Comparison of ENCODE assay signal across 8 mouse cellular contexts in genomic region chr10:81349146-81349545, GRCm38 (mm10). TPM values are rescaled to one million over a fixed set of nuclear protein-coding genes. Genes with fewer than 3 reads are reported as not detected.
A peak's percentile ranks its signal among the peaks of the same experiment; 100 is the strongest.
DNase-seq lines count a peak whose midpoint lies in the region; ATAC-seq and TF ChIP-seq lines count a peak whose summit lies in the region.

No protein-coding gene starts in this region.

- peak overlapping the region; percentile 95 for H3K27ac ChIP-seq in forebrain, embryonic 10.5 days
- no peak overlapping the region for H3K27ac ChIP-seq in forebrain, postnatal 0 days (ENCODE audit: low read depth, low read length)
- 0 out of 2 replicates have a peak overlapping the region, but pooled peaks have one; percentile 87 for H3K27ac ChIP-seq in heart, postnatal 0 days (ENCODE audit: low read depth)
- H3K27ac ChIP-seq in limb, embryonic 10.5 days = peak overlapping the region; percentile 95
- no peak overlapping the region for H3K27ac ChIP-seq in midbrain, embryonic 13.5 days

- peak overlapping the region; percentile 97 for H3K4me3 ChIP-seq in forebrain, embryonic 10.5 days
- no peak overlapping the region for H3K4me3 ChIP-seq in forebrain, postnatal 0 days (ENCODE audit: low read depth, low read length)
- peak overlapping the region; percentile 86 for H3K4me3 ChIP-seq in heart, postnatal 0 days (ENCODE audit: low read depth, low read length)
- H3K4me3 ChIP-seq in limb, embryonic 10.5 days = peak overlapping the region; percentile 97
- H3K4me3 ChIP-seq in midbrain, embryonic 13.5 days (replicated peaks) = peak overlapping the region; percentile 81

- no peak for TF ChIP-seq EP300 in heart, postnatal 0 days (IDR thresholded peaks at IDR 0.05; ENCODE audit: low read depth)

- no peak overlapping the region for H3K9ac ChIP-seq in forebrain, postnatal 0 days
- peak overlapping the region; percentile 77 for H3K9ac ChIP-seq in heart, postnatal 0 days (replicated peaks; ENCODE audit: low read depth, low read length)
- H3K9ac ChIP-seq in midbrain, embryonic 13.5 days (replicated peaks) = peak overlapping the region; percentile 77; the same call in 1 of the 2 replicates

- peaks cover 38% of the 10 kb centered on the region for H3K36me3 ChIP-seq in forebrain, embryonic 10.5 days (replicated peaks)
- H3K36me3 ChIP-seq in forebrain, postnatal 0 days (ENCODE audit: insufficient read depth) = no peaks in the 10 kb centered on the region
- peaks cover 24% of the 10 kb centered on the region for H3K36me3 ChIP-seq in heart, postnatal 0 days (replicated peaks; ENCODE audit: control insufficient read depth, insufficient read depth, low read length)
- peaks cover 32% of the 10 kb centered on the region for H3K36me3 ChIP-seq in limb, embryonic 10.5 days
- H3K36me3 ChIP-seq in midbrain, embryonic 13.5 days = peaks cover 8% of the 10 kb centered on the region; the same call in 1 of the 2 replicates

- H3K4me1 ChIP-seq in forebrain, embryonic 10.5 days = peaks cover 56% of the 10 kb centered on the region
- H3K4me1 ChIP-seq in forebrain, postnatal 0 days (ENCODE audit: insufficient read depth) = 0 out of 2 replicates have a peak, but pooled peaks cover 3% of the 10 kb centered on the region
- peaks cover 13% of the 10 kb centered on the region for H3K4me1 ChIP-seq in heart, postnatal 0 days (ENCODE audit: control insufficient read depth, insufficient read depth)
- peaks cover 61% of the 10 kb centered on the region for H3K4me1 ChIP-seq in limb, embryonic 10.5 days
- H3K4me1 ChIP-seq in midbrain, embryonic 13.5 days (replicated peaks) = peaks cover 30% of the 10 kb centered on the region

- no peak overlapping the region for H3K4me2 ChIP-seq in forebrain, postnatal 0 days (ENCODE audit: low read depth)
- H3K4me2 ChIP-seq in heart, postnatal 0 days (ENCODE audit: low read depth, low read length) = peak overlapping the region; percentile 94
- H3K4me2 ChIP-seq in midbrain, embryonic 13.5 days (replicated peaks) = peak overlapping the region; percentile 97

- peaks cover 48% of the 10 kb centered on the region for H3K27me3 ChIP-seq in forebrain, embryonic 10.5 days (ENCODE audit: poor library complexity, severe bottlenecking)
- peaks cover 11% of the 10 kb centered on the region for H3K27me3 ChIP-seq in forebrain, postnatal 0 days (ENCODE audit: insufficient read depth, low read length)
- H3K27me3 ChIP-seq in heart, postnatal 0 days (ENCODE audit: control insufficient read depth, insufficient read depth, low read length) = no peaks in the 10 kb centered on the region
- peaks cover 39% of the 10 kb centered on the region for H3K27me3 ChIP-seq in limb, embryonic 10.5 days (ENCODE audit: low read depth, poor library complexity, severe bottlenecking)
- H3K27me3 ChIP-seq in midbrain, embryonic 13.5 days = peaks cover 35% of the 10 kb centered on the region

- 6% methylated on average over 12 of the region's 12 CpGs for WGBS in forebrain, embryonic 10.5 days
- 9% methylated on average over 12 of the region's 12 CpGs for WGBS in forebrain, postnatal 0 days
- WGBS in heart, postnatal 0 days = 12% methylated on average over 12 of the region's 12 CpGs
- 6% methylated on average over 12 of the region's 12 CpGs for WGBS in limb, embryonic 10.5 days
- 3% methylated on average over 12 of the region's 12 CpGs for WGBS in midbrain, embryonic 13.5 days

- no peak for TF ChIP-seq CTCF in forebrain, postnatal 0 days (IDR thresholded peaks at IDR 0.05; ENCODE audit: low read depth)
- TF ChIP-seq CTCF in heart, postnatal 0 days (IDR thresholded peaks at IDR 0.05; ENCODE audit: low read depth) = no peak

- no peaks in the 10 kb centered on the region for H3K9me3 ChIP-seq in forebrain, embryonic 10.5 days
- no peaks in the 10 kb centered on the region for H3K9me3 ChIP-seq in forebrain, postnatal 0 days (ENCODE audit: low read length)
- H3K9me3 ChIP-seq in heart, postnatal 0 days (replicated peaks; ENCODE audit: control insufficient read depth, low read length) = no peaks in the 10 kb centered on the region
- no peaks in the 10 kb centered on the region for H3K9me3 ChIP-seq in limb, embryonic 10.5 days (replicated peaks)
- H3K9me3 ChIP-seq in midbrain, embryonic 13.5 days = no peaks in the 10 kb centered on the region

- peak; percentile 48 for DNase-seq in forebrain, embryonic 10.5 days (ENCODE audit: extremely low spot score, low spot score)
- DNase-seq in forebrain, postnatal 0 days = no peak
- peak; percentile 61 to 62 for DNase-seq in adrenal gland, postnatal 36 days
- no peak for DNase-seq in heart, postnatal 0 days (ENCODE audit: low spot score)
- DNase-seq in limb, embryonic 10.5 days (ENCODE audit: low spot score) = no peak
- DNase-seq in left cerebral cortex, adult 18-20 months (ENCODE audit: low spot score in 2 of 2) = no peak
- no peak for DNase-seq in retina, embryonic 14.5 days (ENCODE audit: low spot score)

- ATAC-seq in forebrain, postnatal 0 days = no peak
- no peak for ATAC-seq in heart, postnatal 0 days (ENCODE audit: insufficient read depth, low read depth)
- ATAC-seq in midbrain, embryonic 13.5 days = no peak

RNA-seq across cellular contexts. Expression of gene Hmg20b, which starts 1.1 kb away (rescaled TPM):
- polyA plus RNA-seq in forebrain, embryonic 10.5 days (2016; fragmentation: Nextera tagmentation; extraction: Ambion mirVana) = 101 and 108 TPM in 2 replicates
- total RNA-seq in forebrain, postnatal 0 days (2014; rRNA removed) = 15.1 and 21.6 TPM in 2 replicates
- polyA plus RNA-seq in forebrain, postnatal 0 days (2015; fragmentation: Nextera tagmentation; extraction: Ambion mirVana) = 25.1 and 25.2 TPM in 2 replicates
- total RNA-seq in adrenal gland, postnatal 36 days (2021) = 10 to 100 TPM; 88.9 to 92.3 TPM
- 63.9 and 80.7 TPM in 2 replicates for total RNA-seq in heart, postnatal 0 days (2014; rRNA removed; ENCODE audit: low replicate concordance)
- 92.3 and 94.5 TPM in 2 replicates for polyA plus RNA-seq in heart, postnatal 0 days (2015; fragmentation: Nextera tagmentation; extraction: Ambion mirVana)
- 99.6 and 114 TPM in 2 replicates for polyA plus RNA-seq in limb, embryonic 10.5 days (2016; fragmentation: Nextera tagmentation; extraction: Ambion mirVana)
- 46.5 and 49.8 TPM in 2 replicates for polyA plus RNA-seq in midbrain, embryonic 13.5 days (2015; fragmentation: Nextera tagmentation; extraction: Ambion mirVana)
- total RNA-seq in left cerebral cortex, adult 18-20 months (2021) = 10 to 100 TPM; 28.9 to 30.5 TPM

RNA-seq across cellular contexts. Expression of gene Gipc3, which starts 6.1 kb away (rescaled TPM):
- not detected in 2 replicates for polyA plus RNA-seq in forebrain, embryonic 10.5 days (2016; fragmentation: Nextera tagmentation; extraction: Ambion mirVana)
- 0.15 TPM in 1 of 2 replicates, not detected in the other for total RNA-seq in forebrain, postnatal 0 days (2014; rRNA removed)
- polyA plus RNA-seq in forebrain, postnatal 0 days (2015; fragmentation: Nextera tagmentation; extraction: Ambion mirVana) = not detected in 2 replicates
- total RNA-seq in adrenal gland, postnatal 36 days (2021) = 1 to 10 TPM; 3.5 to 7.7 TPM
- total RNA-seq in heart, postnatal 0 days (2014; rRNA removed; ENCODE audit: low replicate concordance) = 0.08 and 0.12 TPM in 2 replicates
- 0.16 and 0.21 TPM in 2 replicates for polyA plus RNA-seq in heart, postnatal 0 days (2015; fragmentation: Nextera tagmentation; extraction: Ambion mirVana)
- polyA plus RNA-seq in limb, embryonic 10.5 days (2016; fragmentation: Nextera tagmentation; extraction: Ambion mirVana) = 0.09 TPM in 1 of 2 replicates, not detected in the other
- polyA plus RNA-seq in midbrain, embryonic 13.5 days (2015; fragmentation: Nextera tagmentation; extraction: Ambion mirVana) = not detected in 2 replicates
- total RNA-seq in left cerebral cortex, adult 18-20 months (2021) = 1 to 10 TPM; 2.5 to 3.6 TPM

RNA-seq across cellular contexts. Expression of gene Mfsd12, which starts 8.1 kb away (rescaled TPM):
- polyA plus RNA-seq in forebrain, embryonic 10.5 days (2016; fragmentation: Nextera tagmentation; extraction: Ambion mirVana) = 6.7 and 7.5 TPM in 2 replicates
- total RNA-seq in forebrain, postnatal 0 days (2014; rRNA removed) = 19.8 and 23.4 TPM in 2 replicates
- 10.1 TPM in 2 replicates for polyA plus RNA-seq in forebrain, postnatal 0 days (2015; fragmentation: Nextera tagmentation; extraction: Ambion mirVana)
- 10 to 100 TPM; 16.7 to 22.7 TPM for total RNA-seq in adrenal gland, postnatal 36 days (2021)
- total RNA-seq in heart, postnatal 0 days (2014; rRNA removed; ENCODE audit: low replicate concordance) = 20.2 and 30.5 TPM in 2 replicates
- 10.3 and 11.4 TPM in 2 replicates for polyA plus RNA-seq in heart, postnatal 0 days (2015; fragmentation: Nextera tagmentation; extraction: Ambion mirVana)
- polyA plus RNA-seq in limb, embryonic 10.5 days (2016; fragmentation: Nextera tagmentation; extraction: Ambion mirVana) = 7.6 and 8.8 TPM in 2 replicates
- 8.8 and 10.1 TPM in 2 replicates for polyA plus RNA-seq in midbrain, embryonic 13.5 days (2015; fragmentation: Nextera tagmentation; extraction: Ambion mirVana)
- 10 to 100 TPM; 38.1 to 42.0 TPM for total RNA-seq in left cerebral cortex, adult 18-20 months (2021)

RNA-seq across cellular contexts. Expression of gene 4930404N11Rik, which starts 16.5 kb away (rescaled TPM):
- polyA plus RNA-seq in forebrain, embryonic 10.5 days (2016; fragmentation: Nextera tagmentation; extraction: Ambion mirVana) = 0.35 and 0.52 TPM in 2 replicates
- not detected in 2 replicates for total RNA-seq in forebrain, postnatal 0 days (2014; rRNA removed)
- 0.16 and 0.20 TPM in 2 replicates for polyA plus RNA-seq in forebrain, postnatal 0 days (2015; fragmentation: Nextera tagmentation; extraction: Ambion mirVana)
- 1 to 10 TPM; 1.0 to 3.1 TPM for total RNA-seq in adrenal gland, postnatal 36 days (2021)
- not detected in 2 replicates for total RNA-seq in heart, postnatal 0 days (2014; rRNA removed; ENCODE audit: low replicate concordance)
- polyA plus RNA-seq in heart, postnatal 0 days (2015; fragmentation: Nextera tagmentation; extraction: Ambion mirVana) = 0.68 and 1.0 TPM in 2 replicates
- polyA plus RNA-seq in limb, embryonic 10.5 days (2016; fragmentation: Nextera tagmentation; extraction: Ambion mirVana) = 0.24 and 0.38 TPM in 2 replicates
- polyA plus RNA-seq in midbrain, embryonic 13.5 days (2015; fragmentation: Nextera tagmentation; extraction: Ambion mirVana) = 0.44 and 0.70 TPM in 2 replicates
- 1 to 10 TPM; 1.2 to 1.3 TPM for total RNA-seq in left cerebral cortex, adult 18-20 months (2021)

RNA-seq across cellular contexts. Expression of gene Tbxa2r, which starts 20.6 kb away (rescaled TPM):
- polyA plus RNA-seq in forebrain, embryonic 10.5 days (2016; fragmentation: Nextera tagmentation; extraction: Ambion mirVana) = 2.4 and 3.0 TPM in 2 replicates
- total RNA-seq in forebrain, postnatal 0 days (2014; rRNA removed) = 2.4 and 3.9 TPM in 2 replicates
- polyA plus RNA-seq in forebrain, postnatal 0 days (2015; fragmentation: Nextera tagmentation; extraction: Ambion mirVana) = 3.3 and 3.4 TPM in 2 replicates
- total RNA-seq in adrenal gland, postnatal 36 days (2021) = 10 to 100 TPM; 53.2 to 53.9 TPM
- 4.7 and 10.5 TPM in 2 replicates for total RNA-seq in heart, postnatal 0 days (2014; rRNA removed; ENCODE audit: low replicate concordance)
- 6.3 and 7.0 TPM in 2 replicates for polyA plus RNA-seq in heart, postnatal 0 days (2015; fragmentation: Nextera tagmentation; extraction: Ambion mirVana)
- 3.2 and 3.6 TPM in 2 replicates for polyA plus RNA-seq in limb, embryonic 10.5 days (2016; fragmentation: Nextera tagmentation; extraction: Ambion mirVana)
- polyA plus RNA-seq in midbrain, embryonic 13.5 days (2015; fragmentation: Nextera tagmentation; extraction: Ambion mirVana) = 4.7 and 4.9 TPM in 2 replicates
- 1 to 10 TPM; 1.1 to 1.5 TPM for total RNA-seq in left cerebral cortex, adult 18-20 months (2021)

Comparison
In these comparisons a context has a peak if more than half of its experiments do, and no peak if none do; other contexts are left out.
1. DNase-seq: peak in forebrain, embryonic 10.5 days (single experiment) and adrenal gland, postnatal 36 days (2 of 2); none in forebrain, postnatal 0 days (single experiment), heart, postnatal 0 days (single experiment), limb, embryonic 10.5 days (single experiment), left cerebral cortex, adult 18-20 months (0 of 2) and retina, embryonic 14.5 days (single experiment).
2. H3K27ac ChIP-seq: peak in forebrain, embryonic 10.5 days (single experiment), heart, postnatal 0 days (single experiment) and limb, embryonic 10.5 days (single experiment); none in forebrain, postnatal 0 days (single experiment) and midbrain, embryonic 13.5 days (single experiment).